Mouse (Mus musculus) brain, embryonic 14.5 days (tissue): ENCODE measurements around the gene Mest.

ENCODE experiments used
- CTCF ChIP-seq: fragments of 200-500 bp; IDR thresholded peaks from 2 replicates; pipeline ENCODE4 v1.5.1; 2012; ENCODE audit warnings: inconsistent platforms, mild to moderate bottlenecking, moderate library complexity, borderline replicate concordance; ENCODE audit not compliant: insufficient read depth, insufficient read length; ENCODE audit errors: extremely low read depth
- POLR2A ChIP-seq: fragments of 200-500 bp; IDR thresholded peaks from 2 replicates; pipeline ENCODE4 v1.6.1; 2012; ENCODE audit warnings: mild to moderate bottlenecking, inconsistent platforms, borderline replicate concordance; ENCODE audit not compliant: poor library complexity, insufficient read depth, insufficient read length, severe bottlenecking; ENCODE audit errors: extremely low read depth

DNA sequence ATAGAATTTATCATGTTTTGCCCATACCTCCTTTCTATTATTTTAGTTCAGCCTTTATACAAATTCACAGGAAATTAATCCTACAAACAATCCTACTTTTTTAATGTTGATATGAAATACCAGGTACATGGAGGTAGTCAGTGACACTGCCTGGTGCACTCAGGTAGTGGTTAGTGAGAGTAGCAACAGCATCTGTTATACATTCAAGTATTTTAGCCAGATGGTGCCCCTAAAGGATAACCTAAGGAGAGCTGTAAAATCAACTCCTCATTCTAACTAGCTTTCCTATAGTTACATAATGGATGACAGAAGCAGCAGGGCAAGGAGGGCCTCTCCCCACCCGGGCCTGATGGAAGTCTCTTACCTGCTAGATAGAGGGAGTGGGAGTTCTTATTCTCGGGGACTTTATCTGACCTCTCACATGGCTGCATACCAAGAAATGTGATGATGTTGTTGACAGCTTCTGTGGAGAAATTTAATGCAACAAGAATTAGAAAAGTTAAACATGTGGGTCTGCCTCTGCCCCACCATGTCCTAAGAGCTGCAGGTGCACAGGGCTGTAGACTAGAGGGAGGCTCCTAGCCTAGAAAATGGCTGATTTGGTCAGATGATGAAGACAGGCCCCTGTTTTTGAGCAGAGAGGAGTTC, 25.8 kb downstream of the Mest start:
- TF ChIP-seq CTCF: no peak
- no peak for TF ChIP-seq POLR2A
